Mouse (Mus musculus): ENCODE results near the gene Btg1. TPM values are rescaled to one million over a fixed set of nuclear protein-coding genes. Genes with fewer than 3 reads are reported as not detected.

Btg1 gene
- polyA plus RNA-seq, 1 experiment from 2014 or later: 61.2 TPM

- Histone ChIP-seq H3K4me1 (peaks cover 31% of the 10 kb centered on the region), H3K27ac (replicated peaks) (peak overlapping the region; percentile 94), H3K9ac (replicated peaks) (peak overlapping the region; percentile 99), H3K27me3 (no peaks in the 10 kb centered on the region), H3K36me3 (peaks cover 6% of the 10 kb centered on the region; the same call in 1 of the 2 replicates), H3K4me2 (replicated peaks) (peak overlapping the region; percentile 50), H3K4me3 (peak overlapping the region; percentile 91), H3K9me3 (no peaks in the 10 kb centered on the region)
- peak; percentile 36 for ATAC-seq (replicated peaks)
- WGBS: under 1% methylated on average over 76 of the region's 78 CpGs
These were observed 580 bp downstream of the Btg1 start for GRCm38 (mm10) chr10:96617221-96617950.

GRCm38 (mm10) chr10:96617951-96618575, 1.3 kb downstream of the Btg1 start:
- H3K4me2 ChIP-seq (replicated peaks): peak overlapping the region; percentile 50
- peak overlapping the region; percentile 91 for H3K4me3 ChIP-seq
- H3K27ac ChIP-seq (replicated peaks): peak overlapping the region; percentile 94
- H3K4me1 ChIP-seq: peaks cover 38% of the 10 kb centered on the region
- ATAC-seq (replicated peaks): peak; percentile 4; the same call in 1 of the 2 replicates
- H3K9me3 ChIP-seq: no peaks in the 10 kb centered on the region
- peaks cover 9% of the 10 kb centered on the region; the same call in 1 of the 2 replicates for H3K36me3 ChIP-seq
- under 1% methylated on average over 29 of the region's 29 CpGs for WGBS
- peak overlapping the region; percentile 99 for H3K9ac ChIP-seq (replicated peaks)
- H3K27me3 ChIP-seq: no peaks in the 10 kb centered on the region

GRCm38 (mm10) chr10:96619951-96620889, 3.4 kb downstream of the Btg1 start:
- peak overlapping the region; percentile 52 for H3K9ac ChIP-seq (replicated peaks)
- 31% methylated on average over 8 of the region's 8 CpGs for WGBS
- no peak for ATAC-seq (replicated peaks)
- H3K4me2 ChIP-seq (replicated peaks): peak overlapping the region; percentile 81
- no peaks in the 10 kb centered on the region for H3K27me3 ChIP-seq
- H3K27ac ChIP-seq (replicated peaks): 0 out of 2 replicates have a peak overlapping the region, but pooled peaks have one; percentile 25
- H3K36me3 ChIP-seq: peaks cover 9% of the 10 kb centered on the region; the same call in 1 of the 2 replicates
- H3K4me3 ChIP-seq: peak overlapping the region; percentile 54
- no peaks in the 10 kb centered on the region for H3K9me3 ChIP-seq
- peaks cover 58% of the 10 kb centered on the region for H3K4me1 ChIP-seq

GRCm38 (mm10) chr10:96620890-96621271, 4.1 kb downstream of the Btg1 start:
- H3K4me2 ChIP-seq (replicated peaks): peak overlapping the region; percentile 81
- peak overlapping the region; percentile 54 for H3K4me3 ChIP-seq
- 0 out of 2 replicates have a peak overlapping the region, but pooled peaks have one; percentile 2 for H3K27ac ChIP-seq (replicated peaks)
- H3K9me3 ChIP-seq: no peaks in the 10 kb centered on the region
- peak overlapping the region; percentile 52 for H3K9ac ChIP-seq (replicated peaks)
- no peaks in the 10 kb centered on the region for H3K27me3 ChIP-seq
- H3K4me1 ChIP-seq: peaks cover 64% of the 10 kb centered on the region
- peaks cover 9% of the 10 kb centered on the region; the same call in 1 of the 2 replicates for H3K36me3 ChIP-seq
- 23% methylated on average over 4 of the region's 4 CpGs for WGBS
- ATAC-seq (replicated peaks): no peak

GRCm38 (mm10) chr10:96621361-96621945, 4.6 kb downstream of the Btg1 start:
- Histone ChIP-seq H3K9ac (replicated peaks) (peak overlapping the region; percentile 35), H3K4me3 (peak overlapping the region; percentile 54), H3K27me3 (no peaks in the 10 kb centered on the region), H3K4me1 (peaks cover 65% of the 10 kb centered on the region), H3K27ac (replicated peaks) (peak overlapping the region; percentile 21; the same call in 1 of the 2 replicates), H3K4me2 (replicated peaks) (peak overlapping the region; percentile 81), H3K9me3 (no peaks in the 10 kb centered on the region), H3K36me3 (peaks cover 9% of the 10 kb centered on the region; the same call in 1 of the 2 replicates)
- no peak for ATAC-seq (replicated peaks)
- WGBS: 62% methylated on average over 4 of the region's 4 CpGs

GRCm38 (mm10) chr10:96621980-96622645, 5.3 kb downstream of the Btg1 start:
- Histone ChIP-seq H3K36me3 (peaks cover 9% of the 10 kb centered on the region; the same call in 1 of the 2 replicates), H3K27me3 (no peaks in the 10 kb centered on the region), H3K4me2 (replicated peaks) (peak overlapping the region; percentile 81), H3K9ac (replicated peaks) (peak overlapping the region; percentile 35), H3K4me3 (peak overlapping the region; percentile 54), H3K9me3 (no peaks in the 10 kb centered on the region), H3K4me1 (peaks cover 72% of the 10 kb centered on the region), H3K27ac (replicated peaks) (peak overlapping the region; percentile 21; the same call in 1 of the 2 replicates)
- WGBS: 62% methylated on average over 13 of the region's 13 CpGs
- no peak for ATAC-seq (replicated peaks)

- H3K9ac ChIP-seq (replicated peaks): peak overlapping the region; percentile 35; the same call in 1 of the 2 replicates
- 68% methylated on average over 6 of the region's 6 CpGs for WGBS
- ATAC-seq (replicated peaks): no peak
- H3K4me1 ChIP-seq: peaks cover 77% of the 10 kb centered on the region
- peak overlapping the region; percentile 54 for H3K4me3 ChIP-seq
- H3K27ac ChIP-seq (replicated peaks): no peak overlapping the region
- H3K4me2 ChIP-seq (replicated peaks): peak overlapping the region; percentile 81
- peaks cover 9% of the 10 kb centered on the region; the same call in 1 of the 2 replicates for H3K36me3 ChIP-seq
- no peaks in the 10 kb centered on the region for H3K27me3 ChIP-seq
- no peaks in the 10 kb centered on the region for H3K9me3 ChIP-seq
These were observed 6.2 kb downstream of the Btg1 start for GRCm38 (mm10) chr10:96622761-96623632.

- no peak for ATAC-seq (replicated peaks)
- Histone ChIP-seq H3K27me3 (no peaks in the 10 kb centered on the region), H3K4me1 (peaks cover 77% of the 10 kb centered on the region), H3K27ac (replicated peaks) (no peak overlapping the region), H3K4me2 (replicated peaks) (peak overlapping the region; percentile 81), H3K4me3 (peak overlapping the region; percentile 54), H3K9ac (replicated peaks) (no peak overlapping the region), H3K36me3 (peaks cover 10% of the 10 kb centered on the region; the same call in 1 of the 2 replicates), H3K9me3 (no peaks in the 10 kb centered on the region)
- WGBS: 87% methylated on average over 4 of the region's 4 CpGs
These were observed 6.9 kb downstream of the Btg1 start for GRCm38 (mm10) chr10:96623633-96624195.

GRCm38 (mm10) chr10:96624406-96624805, 7.6 kb downstream of the Btg1 start:
- Histone ChIP-seq H3K4me1 (peaks cover 77% of the 10 kb centered on the region), H3K4me3 (no peak overlapping the region), H3K4me2 (replicated peaks) (peak overlapping the region; percentile 81), H3K36me3 (peaks cover 16% of the 10 kb centered on the region; the same call in 1 of the 2 replicates), H3K27ac (replicated peaks) (no peak overlapping the region), H3K9me3 (no peaks in the 10 kb centered on the region), H3K9ac (replicated peaks) (no peak overlapping the region), H3K27me3 (no peaks in the 10 kb centered on the region)
- no peak for ATAC-seq (replicated peaks)
- WGBS: 93% methylated on average over 2 of the region's 2 CpGs

GRCm38 (mm10) chr10:96625061-96625460, 8.3 kb downstream of the Btg1 start:
- Histone ChIP-seq H3K27ac (replicated peaks) (no peak overlapping the region), H3K9me3 (no peaks in the 10 kb centered on the region), H3K27me3 (no peaks in the 10 kb centered on the region), H3K4me2 (replicated peaks) (0 out of 2 replicates have a peak overlapping the region, but pooled peaks have one; percentile 7), H3K4me1 (peaks cover 71% of the 10 kb centered on the region), H3K36me3 (peaks cover 11% of the 10 kb centered on the region; the same call in 1 of the 2 replicates), H3K9ac (replicated peaks) (no peak overlapping the region), H3K4me3 (no peak overlapping the region)
- ATAC-seq (replicated peaks): no peak
- WGBS: 92% methylated on average over 4 of the region's 4 CpGs
